Comparison of ENCODE assay signal across 10 mouse cellular contexts in the genomic region with DNA sequence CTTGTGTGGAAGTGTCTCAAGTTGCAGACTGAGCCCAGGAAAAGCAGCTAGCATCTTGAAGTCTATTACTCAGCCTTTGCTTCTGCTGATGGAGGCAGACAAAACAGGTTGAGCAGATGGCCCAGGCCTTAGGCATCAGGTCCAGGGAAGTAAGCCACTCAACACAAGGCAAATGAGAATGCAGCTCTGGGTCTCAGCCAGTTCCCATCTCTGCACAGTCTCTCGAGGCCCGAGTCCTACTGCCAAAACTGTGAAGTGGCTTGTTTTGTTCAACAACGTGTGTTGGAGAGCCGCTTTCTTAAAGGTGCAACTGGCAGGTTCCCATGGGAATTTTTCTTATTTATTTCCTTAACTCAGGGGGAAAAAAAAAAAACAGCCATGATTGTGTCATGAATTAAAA.
DNase-seq lines count a peak whose midpoint lies in the region; ATAC-seq and TF ChIP-seq lines count a peak whose summit lies in the region.
"Had no signal": no experiment of that assay in that cellular context is flagged by ENCODE, and none has a peak within 500 bp of the region (broad histone marks: within the 10 kb centered on the region; RNA-seq: fewer than 3 reads in every experiment).

No protein-coding gene starts in this region.

- TF ChIP-seq CTCF in hindbrain, postnatal 0 days (IDR thresholded peaks at IDR 0.05; ENCODE audit: low read depth), result no peak

- H3K27me3 ChIP-seq in hindbrain, postnatal 0 days (ENCODE audit: insufficient read depth, low read length), result no peaks in the 10 kb centered on the region
- H3K27me3 ChIP-seq in hindbrain, embryonic 11.5 days (ENCODE audit: control insufficient read depth, insufficient read depth, low read length), result no peaks in the 10 kb centered on the region
- H3K27me3 ChIP-seq in stomach, embryonic 15.5 days (replicated peaks), result no peaks in the 10 kb centered on the region
- H3K27me3 ChIP-seq: midbrain, embryonic 12.5 days had no signal

- intact Hi-C loops in left cerebral cortex, postnatal 4 days (cut with DNase I), result no loop called here

- H3K36me3 ChIP-seq in hindbrain, postnatal 0 days (ENCODE audit: insufficient read depth, low read length), result no peaks in the 10 kb centered on the region
- H3K36me3 ChIP-seq in hindbrain, embryonic 11.5 days (ENCODE audit: control insufficient read depth, insufficient read depth, low read length), result no peaks in the 10 kb centered on the region
- H3K36me3 ChIP-seq in stomach, embryonic 15.5 days, result no peaks in the 10 kb centered on the region
- H3K36me3 ChIP-seq: midbrain, embryonic 12.5 days had no signal

- no peak overlapping the region for H3K9ac ChIP-seq in hindbrain, postnatal 0 days (replicated peaks; ENCODE audit: low read length)
- H3K9ac ChIP-seq in hindbrain, embryonic 11.5 days (ENCODE audit: low read depth, low read length), result no peak overlapping the region
- H3K9ac ChIP-seq in stomach, embryonic 15.5 days, result no peak overlapping the region
- H3K9ac ChIP-seq: midbrain, embryonic 12.5 days had no signal

- H3K4me2 ChIP-seq in hindbrain, postnatal 0 days (ENCODE audit: low read depth, low read length), result no peak overlapping the region
- no peak overlapping the region for H3K4me2 ChIP-seq in hindbrain, embryonic 11.5 days (replicated peaks; ENCODE audit: low read depth, low read length)
- H3K4me2 ChIP-seq in stomach, embryonic 15.5 days, result no peak overlapping the region
- H3K4me2 ChIP-seq: midbrain, embryonic 12.5 days had no signal

- no peak overlapping the region for H3K4me3 ChIP-seq in hindbrain, postnatal 0 days (ENCODE audit: low read length)
- no peak overlapping the region for H3K4me3 ChIP-seq in hindbrain, embryonic 11.5 days (ENCODE audit: low read depth, low read length)
- H3K4me3 ChIP-seq in stomach, embryonic 15.5 days (replicated peaks), result no peak overlapping the region
- H3K4me3 ChIP-seq: midbrain, embryonic 12.5 days had no signal

- no peaks in the 10 kb centered on the region for H3K9me3 ChIP-seq in hindbrain, postnatal 0 days (ENCODE audit: low read length)
- no peaks in the 10 kb centered on the region for H3K9me3 ChIP-seq in hindbrain, embryonic 11.5 days (ENCODE audit: control insufficient read depth, low read length)
- H3K9me3 ChIP-seq in stomach, embryonic 15.5 days, result no peaks in the 10 kb centered on the region
- H3K9me3 ChIP-seq: midbrain, embryonic 12.5 days had no signal

- 33% methylated on average over 4 of the region's 4 CpGs for WGBS in hindbrain, postnatal 0 days
- 86% methylated on average over 4 of the region's 4 CpGs for WGBS in hindbrain, embryonic 11.5 days
- WGBS in stomach, embryonic 15.5 days, result 44% methylated on average over 4 of the region's 4 CpGs

- DNase-seq in hindbrain, postnatal 0 days (ENCODE audit: low spot score), result peak; percentile 76
- no peak for DNase-seq in hindbrain, embryonic 11.5 days (ENCODE audit: low spot score)
- peak; percentile 9 to 13 for DNase-seq in gastrocnemius, adult 8-10 months (ENCODE audit: low spot score in 2 of 2)
- DNase-seq in left cerebral cortex, postnatal 4 days, result peak; percentile 77
- DNase-seq in adrenal gland, postnatal 4 days (ENCODE audit: low spot score in 2 of 2), result no peak
- no peak for DNase-seq in heart, adult 9 months (ENCODE audit: low spot score in 2 of 2)
- DNase-seq in kidney, postnatal 25 days, result no peak
- DNase-seq: thymus, postnatal 36 days had no signal

- H3K27ac ChIP-seq in hindbrain, postnatal 0 days, result peak overlapping the region; percentile 36
- H3K27ac ChIP-seq in hindbrain, embryonic 11.5 days (ENCODE audit: low read depth, low read length), result no peak overlapping the region
- H3K27ac ChIP-seq in stomach, embryonic 15.5 days, result peak overlapping the region; percentile 51
- H3K27ac ChIP-seq: midbrain, embryonic 12.5 days had no signal

- peak; percentile 70; the same call in 1 of the 2 replicates for ATAC-seq in hindbrain, postnatal 0 days
- no peak for ATAC-seq in hindbrain, embryonic 11.5 days (ENCODE audit: low FRiP score)
- ATAC-seq in stomach, embryonic 15.5 days (ENCODE audit: insufficient read depth, low FRiP score, low read depth), result no peak; the same call in 1 of the 2 replicates

- H3K4me1 ChIP-seq in hindbrain, postnatal 0 days (ENCODE audit: insufficient read depth, low read length), result peaks cover 12% of the 10 kb centered on the region
- H3K4me1 ChIP-seq in hindbrain, embryonic 11.5 days (replicated peaks; ENCODE audit: control insufficient read depth, insufficient read depth, low read length), result peaks cover 5% of the 10 kb centered on the region; the same call in 1 of the 2 replicates
- H3K4me1 ChIP-seq in stomach, embryonic 15.5 days, result peaks cover 18% of the 10 kb centered on the region
- H3K4me1 ChIP-seq: midbrain, embryonic 12.5 days had no signal

Comparison
In these comparisons a context has a peak if more than half of its experiments do, and no peak if none do; other contexts are left out.
1. DNase-seq: peak in hindbrain, postnatal 0 days (single experiment), gastrocnemius, adult 8-10 months (2 of 2) and left cerebral cortex, postnatal 4 days (single experiment); none in hindbrain, embryonic 11.5 days (single experiment), adrenal gland, postnatal 4 days (0 of 2), heart, adult 9 months (0 of 2) and kidney, postnatal 25 days (0 of 2).